In the genomic region with DNA sequence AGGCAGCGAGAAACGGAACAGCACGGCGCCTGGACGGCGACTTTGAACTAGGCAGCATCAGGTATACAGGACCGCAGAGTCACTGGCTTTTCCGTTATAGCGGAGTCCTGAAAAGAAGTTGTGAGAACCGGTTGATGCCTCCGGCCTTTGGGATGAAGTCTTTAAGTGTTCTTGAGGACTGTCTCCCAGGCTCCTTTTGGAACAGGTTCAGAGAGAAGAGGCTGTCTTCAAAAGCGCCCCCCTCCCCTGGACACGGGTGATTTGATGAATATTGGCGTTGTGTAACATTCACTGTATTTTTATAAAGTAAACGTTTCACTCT, we compare ENCODE assay signal across 8 mouse cellular contexts. TPM values are rescaled to one million over a fixed set of nuclear protein-coding genes. Genes with fewer than 3 reads are reported as not detected.
A peak's percentile ranks its signal among the peaks of the same experiment; 100 is the strongest.
DNase-seq lines count a peak whose midpoint lies in the region; ATAC-seq and TF ChIP-seq lines count a peak whose summit lies in the region.

No protein-coding gene starts in this region.

- H3K4me2 ChIP-seq in forebrain, embryonic 13.5 days: peak overlapping the region; percentile 86
- H3K4me2 ChIP-seq in liver, embryonic 13.5 days: peak overlapping the region; percentile 81

- H3K36me3 ChIP-seq in forebrain, embryonic 13.5 days (ENCODE audit: poor library complexity, severe bottlenecking): no peaks in the 10 kb centered on the region
- H3K36me3 ChIP-seq in liver, embryonic 13.5 days: peaks cover 15% of the 10 kb centered on the region

- peak; percentile 22 for ATAC-seq in CD4-positive, CD25-positive, alpha-beta regulatory T cell, adult 4 months
- no peak for ATAC-seq in forebrain, embryonic 13.5 days
- ATAC-seq in liver, embryonic 13.5 days (ENCODE audit: low read depth): no peak

- WGBS in forebrain, embryonic 13.5 days: 7% methylated on average over 15 of the region's 15 CpGs
- WGBS in liver, embryonic 13.5 days (ENCODE audit: insufficient replicate concordance): under 1% methylated on average over 15 of the region's 15 CpGs

- H3K27ac ChIP-seq in gastrocnemius, adult 2 months: peak overlapping the region; percentile 87
- H3K27ac ChIP-seq in forebrain, embryonic 13.5 days: no peak overlapping the region
- H3K27ac ChIP-seq in liver, embryonic 13.5 days: peak overlapping the region; percentile 97

- DNase-seq in gastrocnemius, adult 2 months: no peak
- DNase-seq in gastrocnemius, postnatal 36 days: no peak
- no peak for DNase-seq in liver, embryonic 13.5 days
- DNase-seq in frontal cortex, adult 2 months (ENCODE audit: extremely low spot score in 1 of 2, low spot score in 1 of 2): no peak
- no peak for DNase-seq in ovary, postnatal 36 days (ENCODE audit: low spot score)
- DNase-seq in kidney, postnatal 4 days: no peak

- H3K9me3 ChIP-seq in forebrain, embryonic 13.5 days (replicated peaks): 0 out of 2 replicates have a peak, but pooled peaks cover 2% of the 10 kb centered on the region
- no peaks in the 10 kb centered on the region for H3K9me3 ChIP-seq in liver, embryonic 13.5 days (replicated peaks)

- peak overlapping the region; percentile 74 for H3K9ac ChIP-seq in forebrain, embryonic 13.5 days
- peak overlapping the region; percentile 96 for H3K9ac ChIP-seq in liver, embryonic 13.5 days

- intact Hi-C loops in gastrocnemius, adult 2 months (cut with DNase I): no loop called here
- intact Hi-C loops in gastrocnemius, postnatal 36 days (cut with DNase I): loop anchor here (1.0 kb wide), 1 partner anchor 23 kb away; no protein-coding TSS in a partner anchor

- H3K27me3 ChIP-seq in forebrain, embryonic 13.5 days: peaks cover 13% of the 10 kb centered on the region; the same call in 1 of the 2 replicates
- no peaks in the 10 kb centered on the region for H3K27me3 ChIP-seq in liver, embryonic 13.5 days

- H3K4me3 ChIP-seq in gastrocnemius, adult 2 months: peak overlapping the region; percentile 91
- H3K4me3 ChIP-seq in forebrain, embryonic 13.5 days: peak overlapping the region; percentile 65
- peak overlapping the region; percentile 91 for H3K4me3 ChIP-seq in liver, embryonic 13.5 days (replicated peaks)

- TF ChIP-seq CTCF in gastrocnemius, adult 2 months (IDR thresholded peaks at IDR 0.05): no peak

- H3K4me1 ChIP-seq in forebrain, embryonic 13.5 days: peaks cover 16% of the 10 kb centered on the region
- H3K4me1 ChIP-seq in liver, embryonic 13.5 days (replicated peaks): peaks cover 45% of the 10 kb centered on the region

RNA-seq across cellular contexts. Expression of a gene that starts 0.5 kb away (rescaled TPM):
- 10 to 100 TPM; 93.8 to 94.7 TPM for total RNA-seq in gastrocnemius, adult 2 months (2021)
- 10 to 100 TPM; 70.1 to 78.3 TPM for total RNA-seq in gastrocnemius, postnatal 36 days (2021)
- polyA plus RNA-seq in CD4-positive, CD25-positive, alpha-beta regulatory T cell, adult 4 months (2017; shearing (Covaris generic)): under 1 TPM; 0.62 to 0.70 TPM
- 0.45 and 0.96 TPM in 2 replicates for polyA plus RNA-seq in forebrain, embryonic 13.5 days (2015; fragmentation: Nextera tagmentation; extraction: Ambion mirVana)
- polyA plus RNA-seq in liver, embryonic 13.5 days (2015; fragmentation: Nextera tagmentation; extraction: Ambion mirVana): 26.7 and 31.5 TPM in 2 replicates
- polyA plus RNA-seq in frontal cortex, adult 2 months (2012; rRNA removed): 4.3 and 5.2 TPM in 2 replicates
